Mouse (Mus musculus) liver (tissue): ENCODE measurements around the gene Fut8.
"Not testable (repeated sequence)": the region's sequence is repeated elsewhere in the genome, so short reads cannot be mapped to it uniquely, and the experiment has no call there.

Experiments used
- DNase-seq: peaks from one replicate; pipeline ENCODE4 v3.0.0-alpha.2; 2020; ENCODE audit warnings: mixed read lengths

Gene Fut8

GRCm38 (mm10) chr12:77223595-77223994, 14.3 kb upstream of the Fut8 start:
- DNase-seq = no peak

- no peak for DNase-seq
Measured at GRCm38 (mm10) chr12:77224121-77224520, 13.8 kb upstream of the Fut8 start.

GRCm38 (mm10) chr12:77224891-77225290, 13.0 kb upstream of the Fut8 start:
- peak; percentile 24 for DNase-seq

GRCm38 (mm10) chr12:77225727-77226126, 12.2 kb upstream of the Fut8 start:
- DNase-seq = no peak

- DNase-seq = no peak
Measured at GRCm38 (mm10) chr12:77235958-77236357, 2.0 kb upstream of the Fut8 start.

GRCm38 (mm10) chr12:77238531-77239389, 835 bp downstream of the Fut8 start:
- peak; percentile 90 for DNase-seq

- DNase-seq = no peak
Measured at GRCm38 (mm10) chr12:77239390-77240061, 1.6 kb downstream of the Fut8 start.

- no peak for DNase-seq
Measured at GRCm38 (mm10) chr12:77240372-77240771, 2.4 kb downstream of the Fut8 start.

- DNase-seq = peak; percentile 15
Measured at GRCm38 (mm10) chr12:77240839-77241238, 2.9 kb downstream of the Fut8 start.

- DNase-seq = no peak
Measured at GRCm38 (mm10) chr12:77262650-77263049, 24.7 kb downstream of the Fut8 start.

GRCm38 (mm10) chr12:77263816-77264215, 25.9 kb downstream of the Fut8 start:
- DNase-seq = no peak

- no peak for DNase-seq
Measured at GRCm38 (mm10) chr12:77270694-77271093, 32.8 kb downstream of the Fut8 start.

- DNase-seq = no peak
Measured at GRCm38 (mm10) chr12:77288507-77288906, 50.6 kb downstream of the Fut8 start.

GRCm38 (mm10) chr12:77291017-77291416, 53.1 kb downstream of the Fut8 start:
- no peak for DNase-seq

- not testable (repeated sequence) for DNase-seq
Measured at GRCm38 (mm10) chr12:77291864-77292263, 53.9 kb downstream of the Fut8 start.

- DNase-seq = no peak
Measured at GRCm38 (mm10) chr12:77292375-77293258, 54.7 kb downstream of the Fut8 start.

GRCm38 (mm10) chr12:77296119-77296518, 58.2 kb downstream of the Fut8 start:
- DNase-seq = no peak

- DNase-seq = no peak
Measured at GRCm38 (mm10) chr12:77297114-77297513, 59.2 kb downstream of the Fut8 start.

- DNase-seq = no peak
Measured at GRCm38 (mm10) chr12:77297858-77298257, 59.9 kb downstream of the Fut8 start.

GRCm38 (mm10) chr12:77302011-77302410, 64.1 kb downstream of the Fut8 start:
- no peak for DNase-seq

GRCm38 (mm10) chr12:77303367-77303766, 65.4 kb downstream of the Fut8 start:
- DNase-seq = no peak

GRCm38 (mm10) chr12:77305502-77305901, 67.6 kb downstream of the Fut8 start:
- DNase-seq = no peak

GRCm38 (mm10) chr12:77306759-77307314, 68.9 kb downstream of the Fut8 start:
- DNase-seq = no peak
